Mouse (Mus musculus) stomach, postnatal 0 days (tissue): ENCODE measurements around the gene Krt6b.

ENCODE experiments used
- CTCF ChIP-seq: IDR thresholded peaks from 2 replicates; pipeline ENCODE4 v1.5.1; 2016; ENCODE audit warnings: antibody characterized with exemption, low read depth, mild to moderate bottlenecking, moderate library complexity
- EP300 ChIP-seq: optimal IDR thresholded peaks from 2 replicates; pipeline ENCODE3; 2016; ENCODE audit warnings: antibody characterized with exemption

GRCm38 (mm10) chr15:101702380-101702779 lies 22.3 kb upstream of the Krt6b start:
- TF ChIP-seq CTCF (no peak), EP300 (no peak)
